Mouse (Mus musculus) CD8-positive naive resting alpha-beta T cell, adult 2 months (primary cell): ENCODE measurements around the gene Gstt3.
"Not testable (repeated sequence)": the region's sequence is repeated elsewhere in the genome, so short reads cannot be mapped to it uniquely, and the experiment has no call there.

Experiments used
- DNase-seq, 2 experiments: peaks; one replicate each; pipeline ENCODE4 v3.0.0; 2022; ENCODE audit warnings: low read depth in 2 of 2, low spot score in 2 of 2

Gene Gstt3

DNA sequence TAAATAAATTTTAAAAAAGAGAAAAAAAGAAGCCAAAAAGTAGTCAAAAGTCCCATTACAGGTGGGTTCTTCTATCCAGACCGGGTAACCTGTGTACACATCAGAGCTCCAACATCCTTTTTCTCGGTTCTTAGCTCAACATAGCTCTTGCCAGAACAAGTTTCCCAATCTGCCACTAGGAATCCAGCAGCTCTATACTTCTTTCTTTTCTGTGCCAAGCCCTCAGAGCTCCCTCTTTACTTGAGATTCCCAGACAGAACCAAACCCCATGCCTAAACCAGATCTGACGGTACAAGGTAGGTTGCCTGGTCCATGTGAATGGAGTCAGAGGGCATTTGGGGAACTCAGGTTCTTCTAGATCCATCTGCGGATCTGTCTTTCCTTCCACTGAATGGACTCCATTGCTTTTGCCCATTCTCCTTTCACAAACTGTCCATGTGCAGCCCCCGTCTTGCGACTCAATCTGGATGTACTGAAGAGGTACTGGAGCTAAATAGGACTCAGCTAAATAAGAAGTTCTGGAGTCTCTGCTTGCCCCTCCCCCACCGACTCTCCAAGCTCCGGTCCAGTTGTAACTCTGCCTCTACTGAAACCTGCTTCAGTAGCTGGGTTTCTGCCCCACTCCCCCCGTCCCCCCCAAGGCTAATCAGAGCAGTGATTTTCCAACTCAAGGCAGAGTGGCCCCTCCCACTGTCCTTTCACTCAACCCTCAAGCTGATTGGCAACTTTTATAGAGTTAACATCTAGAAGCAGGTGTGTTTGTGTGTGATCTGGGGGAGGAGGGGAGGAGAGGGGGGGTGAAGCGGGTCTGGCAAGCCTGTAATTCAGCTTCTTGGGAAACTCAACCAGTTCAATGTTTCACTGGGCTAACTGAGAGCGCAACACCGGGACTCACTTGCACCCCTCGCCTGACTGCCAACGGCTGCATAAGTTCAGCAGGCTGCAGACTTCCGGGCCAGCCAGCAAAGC lies 1.7 kb downstream of the Gstt3 start:
- no peak for DNase-seq

GRCm38 (mm10) chr10:75777885-75778284 lies 3.3 kb downstream of the Gstt3 start:
- no peak for DNase-seq

DNA sequence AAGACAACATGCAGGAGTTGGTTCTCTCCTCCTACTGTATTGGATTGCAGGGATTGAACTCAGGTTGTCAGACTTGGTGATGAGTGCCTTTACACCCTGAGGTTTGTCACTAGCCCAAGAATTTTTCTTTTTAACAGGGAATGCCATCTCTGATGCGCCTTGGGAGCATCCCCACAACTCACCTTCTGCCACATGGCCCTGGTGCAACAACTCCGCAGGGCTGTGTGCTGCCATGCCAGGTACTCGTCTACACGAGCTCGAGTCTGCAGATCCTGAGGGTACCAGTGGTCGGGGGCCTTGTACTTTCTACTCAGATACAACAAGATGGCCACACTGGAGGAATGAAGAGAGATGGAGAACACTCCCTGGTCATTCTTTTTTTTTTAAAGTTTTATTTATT lies 4.7 kb downstream of the Gstt3 start:
- DNase-seq, result no peak

- DNase-seq, result no peak
Observed at GRCm38 (mm10) chr10:75774587-75774986, 6.6 kb downstream of the Gstt3 start.

GRCm38 (mm10) chr10:75774102-75774501 lies 7.1 kb downstream of the Gstt3 start:
- no peak for DNase-seq

DNA sequence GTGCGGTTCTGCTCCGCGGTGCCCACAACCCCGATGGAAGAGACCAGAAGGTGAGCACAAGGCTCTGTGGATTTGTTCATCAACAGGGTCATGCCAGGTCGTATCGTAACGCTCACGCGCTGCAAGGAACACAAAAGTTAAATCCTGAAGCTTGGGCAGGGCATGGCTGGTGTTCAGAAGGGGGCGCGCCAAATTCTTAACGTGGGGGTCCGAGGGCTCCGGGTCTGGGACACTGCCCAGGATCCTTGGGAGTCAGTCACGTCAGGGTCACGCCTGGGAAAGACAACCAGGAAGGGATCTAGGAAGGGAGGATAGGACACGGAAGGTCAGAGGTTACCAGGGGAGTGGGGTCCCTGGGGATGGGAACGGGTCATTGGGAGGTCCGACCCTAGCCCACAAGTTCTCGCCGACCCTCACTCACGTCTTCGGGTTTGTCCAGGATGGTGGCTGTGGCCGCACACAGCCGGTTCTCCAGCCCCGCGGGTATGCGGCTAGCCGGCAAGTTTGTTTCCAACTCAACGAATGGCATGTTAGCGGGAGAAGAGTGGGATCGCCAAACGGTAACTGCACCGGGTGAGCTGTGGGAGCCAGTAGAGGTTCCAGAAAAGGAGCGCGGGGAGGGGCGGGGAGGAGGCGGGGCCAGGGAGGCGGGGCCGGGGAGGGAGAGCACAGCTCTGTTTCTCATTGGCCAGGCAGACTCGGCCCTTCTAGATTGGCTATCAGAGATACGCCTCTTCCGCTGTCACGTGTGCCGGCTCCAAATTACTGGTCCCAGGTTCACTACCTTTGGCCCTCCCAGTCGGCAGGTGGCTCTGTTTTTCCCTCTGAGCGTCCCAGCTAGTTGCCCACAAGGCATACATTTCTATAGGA lies 8.2 kb downstream of the Gstt3 start, which contains the start of gene Ddt:
Gene Ddt (minus strand): TSS at position 620 of the 870 bp plus-strand sequence.
- peak; percentile 69 to 72 for DNase-seq

GRCm38 (mm10) chr10:75767756-75768155 lies 13.5 kb downstream of the Gstt3 start:
- not testable (repeated sequence) for DNase-seq

GRCm38 (mm10) chr10:75766856-75767255 lies 14.4 kb downstream of the Gstt3 start:
- DNase-seq, result no peak

DNA sequence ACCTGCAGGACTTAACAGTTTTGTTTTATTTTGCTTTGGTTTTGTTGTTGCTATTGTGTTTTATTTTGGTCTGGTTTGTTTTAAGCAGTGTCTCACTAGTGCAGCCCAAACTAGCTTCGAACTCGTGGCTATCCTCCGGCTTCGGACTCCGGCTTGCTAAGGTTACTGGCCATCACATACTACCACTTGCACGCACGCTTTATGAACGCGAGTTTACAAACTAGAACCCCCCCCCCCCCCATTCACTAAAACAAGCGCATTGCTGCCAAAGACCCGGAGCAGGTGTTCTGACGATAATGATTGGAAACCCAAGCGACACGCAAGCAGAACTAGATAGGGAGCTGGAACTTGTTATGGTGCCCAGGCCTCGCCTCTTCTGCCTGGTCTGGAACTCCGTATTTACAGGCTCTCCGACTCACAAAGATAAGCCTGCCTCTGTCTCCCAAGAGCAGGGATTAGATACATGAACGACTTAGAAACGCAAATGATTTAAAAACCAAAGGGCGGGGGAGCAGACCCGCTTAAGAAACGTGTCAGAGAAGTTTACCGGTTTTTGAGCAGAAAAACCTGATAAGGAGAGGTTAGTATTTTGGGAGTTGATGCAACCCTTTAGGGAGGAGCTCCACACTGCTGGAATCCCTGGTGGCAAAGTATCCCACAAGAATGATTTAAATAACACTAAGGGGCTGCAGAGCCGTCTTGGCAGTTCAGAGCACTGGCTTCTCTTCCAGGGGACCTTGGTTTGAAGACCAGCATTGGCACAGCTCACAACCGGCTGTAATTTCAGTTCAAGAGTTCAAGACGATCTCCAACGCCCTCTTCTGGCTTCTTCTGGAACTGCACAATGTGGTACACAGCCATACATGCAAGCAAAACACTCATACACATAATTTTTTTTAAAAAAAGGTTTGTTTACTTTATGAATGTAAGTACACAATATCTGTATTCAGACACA lies 16.4 kb downstream of the Gstt3 start:
- DNase-seq, result peak; percentile 72 to 80

DNA sequence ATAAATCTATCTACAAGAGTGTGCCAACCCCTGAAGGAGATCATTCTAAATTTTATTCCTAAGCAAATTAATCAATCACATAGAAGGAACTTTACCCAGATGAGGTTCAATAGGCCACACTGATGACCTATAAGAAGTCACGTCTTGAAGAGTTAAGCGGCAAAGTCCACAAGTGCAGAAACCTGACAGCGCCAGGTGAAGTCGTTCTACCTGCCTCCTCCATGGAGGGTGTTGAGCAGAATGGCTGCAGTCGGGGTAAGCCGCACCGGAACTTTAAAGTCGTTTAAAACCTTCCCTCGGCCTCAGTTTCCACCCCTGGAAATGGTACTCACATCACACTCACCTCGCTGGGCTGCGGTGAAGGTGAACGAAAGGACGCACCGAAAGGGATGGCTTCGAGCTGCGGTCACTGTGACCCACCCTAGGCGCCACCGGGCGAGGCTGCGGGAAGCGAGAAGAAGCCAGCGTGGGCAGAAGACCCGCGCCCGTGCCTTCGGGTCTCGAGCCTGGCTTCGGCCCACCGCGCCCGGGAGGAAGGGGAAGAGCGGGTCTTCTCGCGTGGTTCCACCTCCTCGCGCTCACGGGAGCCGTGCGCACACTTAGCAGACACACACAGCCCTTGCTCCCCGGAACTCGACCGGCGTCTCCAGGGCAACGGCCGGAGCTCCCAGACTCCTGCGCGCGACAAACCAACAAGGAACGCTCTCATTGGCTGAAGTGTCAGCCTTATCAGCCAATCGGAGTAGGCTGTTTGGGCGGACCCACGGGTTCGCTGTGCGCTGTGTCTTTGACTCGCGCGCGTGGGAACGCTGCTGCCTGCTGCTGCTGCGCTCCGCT lies 17.3 kb downstream of the Gstt3 start, which contains the start of gene Cabin1:
Gene Cabin1 (minus strand): TSS at position 660 of the 837 bp plus-strand sequence.
- DNase-seq, result peak; percentile 97 to 98

GRCm38 (mm10) chr10:75762413-75762812 lies 18.8 kb downstream of the Gstt3 start:
- no peak for DNase-seq

- no peak for DNase-seq
Observed at GRCm38 (mm10) chr10:75760311-75760710, 20.9 kb downstream of the Gstt3 start.

GRCm38 (mm10) chr10:75756719-75757118 lies 24.5 kb downstream of the Gstt3 start:
- no peak for DNase-seq

DNA sequence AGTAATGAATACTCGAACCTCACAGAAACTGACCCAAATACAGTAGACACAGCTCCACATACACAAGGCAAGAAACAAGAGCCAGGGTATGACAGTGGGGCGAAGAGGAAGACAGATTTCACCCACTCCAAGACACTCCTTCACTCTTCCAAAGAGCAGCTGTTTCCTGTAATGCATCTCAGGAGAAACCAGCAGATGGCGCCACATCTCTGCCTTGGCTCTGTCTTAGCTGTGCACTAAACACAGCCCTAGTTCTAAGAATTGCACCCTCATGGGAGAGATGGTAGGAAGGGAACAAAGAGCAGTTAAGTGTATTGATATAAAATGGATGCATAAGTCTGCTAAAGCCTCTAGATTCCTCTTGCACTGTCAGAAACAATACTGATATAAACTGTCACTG lies 37.2 kb downstream of the Gstt3 start:
- peak; percentile 73 to 81 for DNase-seq

- DNase-seq, result no peak
Observed at GRCm38 (mm10) chr10:75743369-75743768, 37.8 kb downstream of the Gstt3 start.

DNA sequence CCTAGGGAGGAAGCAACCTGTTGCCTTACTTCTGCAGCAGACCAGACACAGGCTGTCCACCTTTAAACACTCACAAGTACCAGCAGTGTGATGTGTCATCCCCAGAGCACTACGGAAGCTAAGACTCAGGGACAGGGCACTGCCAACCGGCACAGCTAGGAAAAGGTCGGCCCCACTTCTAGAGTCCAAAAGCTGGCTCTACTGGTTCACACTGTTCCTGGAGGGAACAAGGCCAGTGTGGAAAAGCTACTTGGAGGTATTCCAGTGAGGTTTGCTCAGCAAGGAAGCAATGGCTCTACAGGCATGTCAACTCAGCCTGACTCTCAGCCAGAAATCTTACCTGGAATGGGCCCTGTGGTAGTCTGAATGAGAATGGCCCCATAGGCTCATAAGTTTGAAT lies 40.3 kb downstream of the Gstt3 start:
- DNase-seq, result no peak

GRCm38 (mm10) chr10:75725449-75725848 lies 55.8 kb downstream of the Gstt3 start:
- no peak for DNase-seq
